Mouse (Mus musculus): ENCODE measurements at regions not wholly inside any gene's neighbourhood (a gene's known extent, or its start where the extent isn't known, plus 50 kb on each side); places are given as distances from the start of the nearest gene placed in this dataset.

- Histone ChIP-seq H3K4me1 (peaks cover 29% of the 10 kb centered on the region), H3K4me3 (replicated peaks) (no peak overlapping the region), H3K9me3 (no peaks in the 10 kb centered on the region), H3K36me3 (replicated peaks; ENCODE audit: low read length) (no peaks in the 10 kb centered on the region), H3K27me3 (replicated peaks) (no peaks in the 10 kb centered on the region)
- TF ChIP-seq GATA1 (IDR thresholded peaks at IDR 0.05; ENCODE audit: borderline replicate concordance, low read length) (no peak), FLI1 (IDR thresholded peaks at IDR 0.05; ENCODE audit: low read length) (no peak)
These were observed 131.5 kb upstream of the Nr5a2 start for GRCm38 (mm10) chr1:137091762-137092161.

- H3K4me1 ChIP-seq = peaks cover 29% of the 10 kb centered on the region
- H3K9me3 ChIP-seq = peaks cover 6% of the 10 kb centered on the region; the same call in 1 of the 2 replicates
- no peak overlapping the region for H3K4me3 ChIP-seq (replicated peaks)
- TF ChIP-seq FLI1 (IDR thresholded peaks at IDR 0.05; ENCODE audit: low read length) = no peak
- TF ChIP-seq GATA1 (IDR thresholded peaks at IDR 0.05; ENCODE audit: borderline replicate concordance, low read length) = no peak
- no peaks in the 10 kb centered on the region for H3K27me3 ChIP-seq (replicated peaks)
- H3K36me3 ChIP-seq (replicated peaks; ENCODE audit: low read length) = no peaks in the 10 kb centered on the region
These were observed 127.9 kb upstream of the Nr5a2 start for GRCm38 (mm10) chr1:137088148-137088547.

- no peaks in the 10 kb centered on the region for H3K27me3 ChIP-seq (replicated peaks)
- peaks cover 34% of the 10 kb centered on the region for H3K4me1 ChIP-seq
- no peaks in the 10 kb centered on the region for H3K36me3 ChIP-seq (replicated peaks; ENCODE audit: low read length)
- no peak for TF ChIP-seq GATA1 (IDR thresholded peaks at IDR 0.05; ENCODE audit: borderline replicate concordance, low read length)
- no peak for TF ChIP-seq FLI1 (IDR thresholded peaks at IDR 0.05; ENCODE audit: low read length)
- H3K4me3 ChIP-seq (replicated peaks) = no peak overlapping the region
- H3K9me3 ChIP-seq = peaks cover 6% of the 10 kb centered on the region; the same call in 1 of the 2 replicates
These were observed 126.5 kb upstream of the Nr5a2 start for GRCm38 (mm10) chr1:137086766-137087165.

- Histone ChIP-seq H3K4me3 (replicated peaks) (no peak overlapping the region), H3K9me3 (peaks cover 6% of the 10 kb centered on the region; the same call in 1 of the 2 replicates), H3K27me3 (replicated peaks) (no peaks in the 10 kb centered on the region), H3K36me3 (replicated peaks; ENCODE audit: low read length) (no peaks in the 10 kb centered on the region), H3K4me1 (peaks cover 48% of the 10 kb centered on the region)
- TF ChIP-seq FLI1 (IDR thresholded peaks at IDR 0.05; ENCODE audit: low read length) = no peak
- no peak for TF ChIP-seq GATA1 (IDR thresholded peaks at IDR 0.05; ENCODE audit: borderline replicate concordance, low read length)
These were observed 123.3 kb upstream of the Nr5a2 start for GRCm38 (mm10) chr1:137083500-137083899.

GRCm38 (mm10) chr1:137079401-137080003, 119.3 kb upstream of the Nr5a2 start:
- no peaks in the 10 kb centered on the region for H3K9me3 ChIP-seq
- no peaks in the 10 kb centered on the region for H3K27me3 ChIP-seq (replicated peaks)
- no peaks in the 10 kb centered on the region for H3K36me3 ChIP-seq (replicated peaks; ENCODE audit: low read length)
- TF ChIP-seq GATA1 (IDR thresholded peaks at IDR 0.05; ENCODE audit: borderline replicate concordance, low read length) (no peak), FLI1 (IDR thresholded peaks at IDR 0.05; ENCODE audit: low read length) (no peak)
- peaks cover 74% of the 10 kb centered on the region for H3K4me1 ChIP-seq
- H3K4me3 ChIP-seq (replicated peaks) = no peak overlapping the region

DNA sequence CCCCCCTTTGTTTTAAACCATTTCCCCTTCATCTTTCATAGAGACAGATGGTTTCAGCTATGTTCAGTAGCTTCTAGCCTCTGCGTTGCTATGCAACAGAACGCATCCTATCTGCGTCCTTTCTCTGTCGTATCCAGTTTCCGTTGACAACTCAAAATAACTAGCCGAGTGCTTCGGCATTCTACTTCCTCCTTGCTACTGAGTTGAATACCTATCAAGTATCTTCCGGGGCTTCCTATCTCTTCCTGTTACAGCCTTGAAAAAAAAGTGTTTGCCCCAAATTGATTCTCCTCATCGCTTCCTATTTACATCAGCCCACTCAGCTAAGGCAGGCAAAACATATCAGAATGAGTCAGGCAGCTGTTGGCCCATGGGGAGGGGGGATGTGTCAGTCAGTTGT, 114.5 kb upstream of the Nr5a2 start:
- H3K9me3 ChIP-seq = no peaks in the 10 kb centered on the region
- peak overlapping the region; percentile 74 for H3K4me3 ChIP-seq (replicated peaks)
- TF ChIP-seq GATA1 (IDR thresholded peaks at IDR 0.05; ENCODE audit: borderline replicate concordance, low read length) = no peak
- H3K4me1 ChIP-seq = peaks cover 69% of the 10 kb centered on the region
- no peaks in the 10 kb centered on the region for H3K27me3 ChIP-seq (replicated peaks)
- no peaks in the 10 kb centered on the region for H3K36me3 ChIP-seq (replicated peaks; ENCODE audit: low read length)

DNA sequence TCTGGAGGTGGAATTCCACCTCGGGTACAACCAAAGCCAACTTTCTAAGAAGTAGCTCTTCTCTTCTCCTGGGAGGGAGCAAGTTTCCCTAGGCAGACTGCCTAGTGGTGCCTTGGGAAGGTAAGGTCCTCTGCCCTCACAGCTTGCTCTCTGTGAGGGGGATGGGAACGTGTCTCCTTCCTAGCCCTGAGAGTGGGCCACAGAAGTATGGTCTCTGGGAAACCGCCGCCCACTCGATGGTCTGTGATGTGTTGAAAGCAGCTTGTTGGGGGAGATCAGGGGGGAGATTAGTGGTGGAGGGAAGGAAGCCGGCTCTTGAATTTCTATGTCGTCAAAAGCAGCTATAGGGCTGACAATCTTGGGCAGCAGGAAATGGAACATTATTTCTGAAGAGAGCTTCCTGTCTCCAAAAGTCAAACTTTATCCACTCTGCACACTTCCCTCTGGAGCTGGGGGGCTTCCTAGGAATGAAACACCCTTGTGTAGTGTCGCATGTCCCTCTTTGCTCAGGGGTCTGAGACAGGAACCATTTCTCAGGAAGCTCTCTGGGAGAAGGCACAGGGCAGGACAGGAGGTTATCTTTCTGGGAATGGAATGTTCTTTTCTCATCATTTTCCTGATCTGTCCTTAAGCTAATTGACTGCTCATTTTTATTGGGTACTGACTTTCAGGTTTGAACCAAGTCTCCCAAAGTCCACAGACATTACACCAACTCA, 113.8 kb upstream of the Nr5a2 start:
- peak overlapping the region; percentile 46 for H3K4me3 ChIP-seq (replicated peaks)
- H3K4me1 ChIP-seq = peaks cover 61% of the 10 kb centered on the region
- no peaks in the 10 kb centered on the region for H3K36me3 ChIP-seq (replicated peaks; ENCODE audit: low read length)
- H3K27me3 ChIP-seq (replicated peaks) = no peaks in the 10 kb centered on the region
- no peak for TF ChIP-seq FLI1 (IDR thresholded peaks at IDR 0.05; ENCODE audit: low read length)
- TF ChIP-seq GATA1 (IDR thresholded peaks at IDR 0.05; ENCODE audit: borderline replicate concordance, low read length) = no peak
- no peaks in the 10 kb centered on the region for H3K9me3 ChIP-seq

GRCm38 (mm10) chr1:137060914-137061313, 100.7 kb upstream of the Nr5a2 start:
- peaks cover 1% of the 10 kb centered on the region for H3K27me3 ChIP-seq (replicated peaks)
- H3K9me3 ChIP-seq = peaks cover 6% of the 10 kb centered on the region; the same call in 1 of the 2 replicates
- no peaks in the 10 kb centered on the region for H3K36me3 ChIP-seq (replicated peaks; ENCODE audit: low read length)
- peaks cover 9% of the 10 kb centered on the region; the same call in 1 of the 2 replicates for H3K4me1 ChIP-seq
- TF ChIP-seq GATA1 (IDR thresholded peaks at IDR 0.05; ENCODE audit: borderline replicate concordance, low read length) = no peak
- no peak for TF ChIP-seq FLI1 (IDR thresholded peaks at IDR 0.05; ENCODE audit: low read length)
- no peak overlapping the region for H3K4me3 ChIP-seq (replicated peaks)

- no peak overlapping the region for H3K4me3 ChIP-seq (replicated peaks)
- H3K9me3 ChIP-seq = 0 out of 2 replicates have a peak, but pooled peaks cover 3% of the 10 kb centered on the region
- TF ChIP-seq FLI1 (IDR thresholded peaks at IDR 0.05; ENCODE audit: low read length) = no peak
- TF ChIP-seq GATA1 (IDR thresholded peaks at IDR 0.05; ENCODE audit: borderline replicate concordance, low read length) = no peak
- no peaks in the 10 kb centered on the region for H3K27me3 ChIP-seq (replicated peaks)
- H3K4me1 ChIP-seq = peaks cover 25% of the 10 kb centered on the region
- H3K36me3 ChIP-seq (replicated peaks; ENCODE audit: low read length) = no peaks in the 10 kb centered on the region
These were observed 92.9 kb upstream of the Nr5a2 start for GRCm38 (mm10) chr1:137053134-137053533.

- TF ChIP-seq GATA1 (IDR thresholded peaks at IDR 0.05; ENCODE audit: borderline replicate concordance, low read length) (no peak), FLI1 (IDR thresholded peaks at IDR 0.05; ENCODE audit: low read length) (no peak)
- H3K9me3 ChIP-seq = 0 out of 2 replicates have a peak, but pooled peaks cover 3% of the 10 kb centered on the region
- H3K4me1 ChIP-seq = peaks cover 29% of the 10 kb centered on the region
- H3K4me3 ChIP-seq (replicated peaks) = no peak overlapping the region
- H3K27me3 ChIP-seq (replicated peaks) = no peaks in the 10 kb centered on the region
- H3K36me3 ChIP-seq (replicated peaks; ENCODE audit: low read length) = no peaks in the 10 kb centered on the region
These were observed 91.3 kb upstream of the Nr5a2 start for GRCm38 (mm10) chr1:137051515-137051914.
